Mouse (Mus musculus) heart, adult 2 months (tissue): Measurements from ENCODE around the gene Ap1b1. TPM values are rescaled to one million over a fixed set of nuclear protein-coding genes. Genes with fewer than 3 reads are reported as not detected.

ENCODE experiments used
- DNase-seq, 2 experiments: peaks; one replicate each; pipeline ENCODE4 v3.0.0; 2021
- H3K27ac ChIP-seq: fragments of 200-600 bp; 2 replicates; pipeline ENCODE4 v1.8.1; 2022
- H3K27me3 ChIP-seq: fragments of 200-500 bp; 2 replicates; pipeline ENCODE4 v1.6.1; 2012; ENCODE audit warnings: mild to moderate bottlenecking, low read length, inconsistent platforms, mixed read lengths; ENCODE audit not compliant: control insufficient read depth, insufficient read depth
- H3K36me3 ChIP-seq: fragments of 200-500 bp; 2 replicates; pipeline ENCODE4 v1.6.1; 2012; ENCODE audit warnings: low read length, inconsistent platforms; ENCODE audit not compliant: control insufficient read depth, insufficient read depth
- H3K4me1 ChIP-seq: fragments of 200-500 bp; 2 replicates; pipeline ENCODE4 v1.6.1; 2011; ENCODE audit warnings: low read length; ENCODE audit not compliant: control insufficient read depth, insufficient read depth
- H3K4me3 ChIP-seq: fragments of 200-600 bp; 2 replicates; pipeline ENCODE4 v1.8.1; 2022
- H3K79me2 ChIP-seq: fragments of 200-500 bp; replicated peaks from 2 replicates; pipeline ENCODE4 v1.6.1; 2012; ENCODE audit warnings: mild to moderate bottlenecking, inconsistent platforms, low read length, moderate library complexity, mixed read lengths; ENCODE audit not compliant: control insufficient read depth, insufficient read depth
- H3K9ac ChIP-seq: fragments of 200-500 bp; 2 replicates; pipeline ENCODE4 v1.6.1; 2012; ENCODE audit warnings: low read depth, mild to moderate bottlenecking, control low read depth, inconsistent platforms, low read length, mixed read lengths
- CTCF ChIP-seq: fragments of 200-600 bp; IDR thresholded peaks from 2 replicates; pipeline ENCODE4 v1.8.1; 2022; ENCODE audit warnings: antibody characterized with exemption, mild to moderate bottlenecking, moderate library complexity
- EP300 ChIP-seq: fragments of 200-500 bp; IDR thresholded peaks from 2 replicates; pipeline ENCODE4 v1.6.1; 2011; ENCODE audit warnings: low read depth, low read length, control low read depth; ENCODE audit not compliant: insufficient read depth
- POLR2A ChIP-seq: fragments of 200-500 bp; IDR thresholded peaks from 2 replicates; pipeline ENCODE4 v1.6.1; 2011; ENCODE audit warnings: mild to moderate bottlenecking, low read depth, low read length, control low read depth; ENCODE audit not compliant: insufficient read depth
- WGBS: fragments of 180-500 bp; shearing (Covaris S2); methylation state at CpG from one replicate; pipeline ENCODE4 v1.1.7; 2018; 5-methylcytosine and 5-hydroxymethylcytosine counted together
- intact Hi-C: fragments of 180-260 bp; cut with DNase I; formaldehyde crosslinking; loops from one replicate; pipeline ENCODE4 v1.15.1; 2025
- long read RNA-seq: library from polyadenylated mRNA; stranded (forward); transcript quantifications from one replicate; pipeline ENCODE4 v2.0.0, GENCODE M21; 2021
- polyA plus RNA-seq: library from polyadenylated mRNA; depleted of rRNA; stranded (reverse); fragments of >200 nt; gene quantifications from 2 replicates; pipeline ENCODE4 v1.2.3, GENCODE M21; 2012; rRNA removed
- total RNA-seq, 2 experiments: library from RNA; stranded (reverse); gene quantifications; 2 replicates each; pipeline ENCODE4 v1.2.3; 2021

Gene Ap1b1
- total RNA-seq (10 to 100 TPM; 48.1 to 48.6 TPM), polyA plus RNA-seq (64.2 and 77.2 TPM in 2 replicates)
- long read RNA-seq, full-length matches to known transcripts: 10 of 36 reads
- long read RNA-seq, partial matches to known transcripts: 12 of 36 reads
- long read RNA-seq, other reads (novel, unspliced or antisense): 14 of 36 reads

- peaks cover 8% of the 10 kb centered on the region for H3K4me1 ChIP-seq
- TF ChIP-seq EP300 (no peak), POLR2A (peak; percentile 54; the same call in 1 of the 2 replicates)
- H3K4me3 ChIP-seq: peak within 1 kb of the TSS; percentile 75
- WGBS: under 1% methylated on average over 62 of the region's 62 CpGs
- intact Hi-C loops: loop anchor here (2.0 kb wide), 1 partner anchor 78 kb away; the partner anchor contains the start of gene Gas2l1
- H3K27me3 ChIP-seq: no peaks in the 10 kb centered on the region
- H3K79me2 ChIP-seq: no peaks in the 10 kb centered on the region; the same call in 1 of the 2 replicates
- peak; percentile 91 to 92 for DNase-seq
- H3K27ac ChIP-seq: peak within 1 kb of the TSS; percentile 70
- H3K9ac ChIP-seq: peak within 1 kb of the TSS; percentile 73
- H3K36me3 ChIP-seq: peaks cover 3% of the 10 kb centered on the region; the same call in 1 of the 2 replicates
Observed at GRCm38 (mm10) chr11:4986695-4987486, at the start of gene Ap1b1. Ap1b1 (plus strand) TSS chr11:4986824.

DNA sequence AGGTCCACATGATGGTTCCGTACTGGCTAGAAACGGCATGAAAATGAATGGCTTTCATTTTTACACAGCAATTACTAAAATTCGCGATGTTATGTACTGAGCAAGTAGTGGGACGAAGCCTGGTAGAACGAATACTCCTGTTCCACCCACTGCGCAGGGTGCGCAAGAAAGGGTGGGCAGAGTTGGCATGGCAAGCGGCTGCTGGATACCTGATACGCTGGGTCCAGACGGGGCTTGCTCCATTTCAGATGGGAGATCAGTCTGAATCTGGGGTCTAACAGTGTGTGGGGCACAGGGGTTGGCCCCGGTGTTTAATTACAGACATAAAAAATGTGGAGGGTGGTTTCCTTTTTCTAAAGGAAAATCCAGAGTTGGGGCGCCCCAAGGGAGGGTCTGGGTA, 40.1 kb upstream of the Ap1b1 start:
- TF ChIP-seq CTCF: no peak
- TF ChIP-seq POLR2A: no peak
- TF ChIP-seq EP300: no peak
- no peak for DNase-seq
- Histone ChIP-seq H3K9ac (no peak overlapping the region), H3K27me3 (peaks cover 15% of the 10 kb centered on the region), H3K4me3 (no peak overlapping the region; the same call in 1 of the 2 replicates), H3K4me1 (no peaks in the 10 kb centered on the region), H3K27ac (no peak overlapping the region), H3K36me3 (no peaks in the 10 kb centered on the region), H3K79me2 (no peaks in the 10 kb centered on the region)
- intact Hi-C loops: no loop called here
- whole genome bisulfite sequencing: 48% methylated on average over 13 of the region's 13 CpGs

DNA sequence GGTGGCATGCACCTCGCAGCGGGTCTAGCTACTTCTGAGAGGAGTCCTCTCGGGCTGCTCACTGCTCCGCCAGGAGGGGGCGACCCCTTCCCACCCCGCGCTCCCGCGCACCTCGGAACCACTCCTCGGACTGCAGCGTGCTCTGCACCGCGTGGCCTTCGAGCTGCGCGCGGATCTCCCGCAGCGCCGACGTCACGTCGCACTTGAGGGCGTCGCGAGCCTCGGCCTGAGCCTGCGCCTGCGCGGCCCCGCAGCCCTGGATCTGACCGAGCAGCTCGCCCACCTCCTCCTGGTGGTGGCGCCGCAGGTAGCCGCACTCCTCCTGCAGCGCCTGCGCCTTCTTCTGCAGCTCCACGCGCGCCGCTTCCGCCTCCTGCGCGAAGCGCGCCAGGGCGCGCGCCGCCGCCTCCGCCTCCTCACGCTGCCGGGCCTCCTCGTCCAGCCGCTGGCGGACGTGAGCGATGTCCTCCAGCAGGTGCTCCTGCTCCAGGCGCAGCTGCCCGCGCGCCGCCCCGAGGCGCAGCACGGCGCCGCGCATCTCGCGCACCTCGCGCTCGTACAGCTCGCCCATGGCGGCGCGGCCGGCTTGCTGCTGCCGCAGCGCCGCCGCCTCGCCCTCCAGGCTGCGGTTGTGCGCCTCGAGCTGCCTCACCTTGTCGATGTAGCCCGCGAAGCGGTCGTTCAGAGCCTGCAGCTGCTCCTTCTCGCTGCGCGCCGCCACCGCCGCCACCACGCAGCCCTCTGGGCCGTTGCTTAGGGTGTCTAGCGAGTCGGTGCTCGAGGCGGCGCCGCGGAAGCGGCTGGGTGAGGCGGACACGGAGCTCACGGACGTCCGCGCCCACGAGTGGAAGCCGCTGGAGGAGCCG, 39.4 kb upstream of the Ap1b1 start:
- Histone ChIP-seq H3K4me1 (no peaks in the 10 kb centered on the region), H3K36me3 (no peaks in the 10 kb centered on the region), H3K4me3 (peak overlapping the region; percentile 45), H3K27ac (no peak overlapping the region), H3K9ac (no peak overlapping the region), H3K27me3 (peaks cover 15% of the 10 kb centered on the region), H3K79me2 (no peaks in the 10 kb centered on the region)
- peak; percentile 35 to 62 for DNase-seq
- intact Hi-C loops: no loop called here
- under 1% methylated on average over 120 of the region's 120 CpGs for WGBS
- TF ChIP-seq CTCF (no peak; the same call in 1 of the 2 replicates), POLR2A (no peak), EP300 (no peak)

GRCm38 (mm10) chr11:4947813-4948174, 38.8 kb upstream of the Ap1b1 start, which contains the start of gene Nefh:
Nefh (minus strand) TSS chr11:4948064.
- Histone ChIP-seq H3K4me1 (no peaks in the 10 kb centered on the region), H3K27ac (no peak within 1 kb of the TSS), H3K36me3 (no peaks in the 10 kb centered on the region), H3K27me3 (peaks cover 15% of the 10 kb centered on the region), H3K79me2 (no peaks in the 10 kb centered on the region), H3K4me3 (peak within 1 kb of the TSS; percentile 45), H3K9ac (no peak within 1 kb of the TSS)
- DNase-seq: no peak
- intact Hi-C loops: no loop called here
- 2% methylated on average over 37 of the region's 41 CpGs for WGBS
- TF ChIP-seq EP300 (no peak), CTCF (no peak), POLR2A (no peak)

DNA sequence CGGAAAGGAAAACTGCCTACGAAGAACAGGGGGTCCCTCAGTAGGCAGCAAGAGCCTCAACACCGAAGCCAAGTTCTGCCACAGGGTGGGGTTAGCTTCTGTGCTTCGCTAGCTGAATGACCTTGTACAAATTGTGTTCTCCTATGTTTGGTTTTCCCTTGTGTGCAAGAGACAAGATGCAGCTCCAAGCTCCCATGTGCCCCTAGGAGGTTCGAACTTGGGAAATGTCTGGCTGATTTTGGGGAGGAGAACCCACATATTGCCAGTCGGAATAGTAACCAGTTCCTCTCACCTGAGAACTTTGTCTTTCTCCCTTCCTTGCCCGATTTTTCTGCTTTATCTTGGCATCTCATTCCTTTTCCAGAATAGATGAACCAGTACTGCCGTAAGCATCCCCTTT, 37.8 kb upstream of the Ap1b1 start:
- H3K27me3 ChIP-seq: peaks cover 15% of the 10 kb centered on the region
- 34% methylated on average over 8 of the region's 8 CpGs for WGBS

More for the DNA sequence above, 37.8 kb upstream of the Ap1b1 start:
- no peak for DNase-seq
- TF ChIP-seq POLR2A (no peak), EP300 (no peak), CTCF (no peak)
- no peak overlapping the region for H3K27ac ChIP-seq
- H3K9ac ChIP-seq: no peak overlapping the region
- no peaks in the 10 kb centered on the region for H3K36me3 ChIP-seq
- intact Hi-C loops: no loop called here
- H3K79me2 ChIP-seq: no peaks in the 10 kb centered on the region
- H3K4me1 ChIP-seq: no peaks in the 10 kb centered on the region
- no peak overlapping the region for H3K4me3 ChIP-seq
